Mouse (Mus musculus): ENCODE measurements at regions not wholly inside any gene's neighbourhood (a gene's known extent, or its start where the extent isn't known, plus 50 kb on each side); places are given as distances from the start of the nearest gene placed in this dataset.
"Not testable (repeated sequence)": the region's sequence is repeated elsewhere in the genome, so short reads cannot be mapped to it uniquely, and the experiment has no call there.

DNA sequence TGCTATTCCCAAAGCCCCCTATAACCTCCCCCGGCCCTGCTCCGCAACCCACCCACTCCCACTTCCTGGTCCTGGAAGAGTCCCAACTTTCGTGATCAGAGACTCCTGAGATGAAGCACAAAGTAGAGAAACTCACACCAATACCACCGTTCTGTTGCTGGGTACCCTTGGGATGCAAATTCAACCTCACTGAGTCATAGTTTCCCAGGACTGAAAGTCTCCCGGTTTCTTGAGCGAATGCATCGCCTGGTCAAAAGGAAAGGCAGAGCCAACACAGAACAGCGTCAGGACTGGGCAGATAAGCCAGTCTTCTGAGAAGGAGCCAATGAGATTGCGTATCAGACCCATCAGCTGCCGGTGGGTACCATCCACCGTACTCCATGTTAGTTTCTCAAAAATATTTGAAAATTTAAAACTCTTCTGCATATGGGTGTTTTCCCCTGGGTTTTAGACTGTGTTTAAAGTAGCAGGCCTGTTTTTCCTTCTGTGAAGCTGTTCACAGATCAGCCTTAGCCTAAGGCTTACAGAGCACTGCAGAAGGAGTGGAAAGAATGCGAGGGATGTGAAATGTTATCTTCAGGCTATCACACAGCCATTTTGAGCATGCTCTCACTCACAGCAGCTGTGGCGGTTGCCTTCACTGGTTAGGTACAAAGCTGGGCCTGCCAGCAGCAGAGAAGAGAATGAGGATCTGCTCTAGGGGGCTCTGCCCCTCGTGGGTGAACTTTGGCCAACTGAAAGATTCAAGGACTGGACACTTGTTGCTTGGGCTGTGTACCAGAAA is 77.0 kb upstream of the Zmat1 start:
- TF ChIP-seq CTCF (IDR thresholded peaks at IDR 0.05; ENCODE audit: insufficient read depth, low read length); POLR2A (IDR thresholded peaks at IDR 0.05; ENCODE audit: borderline replicate concordance, extremely low read depth, low read depth, low read length): not testable (repeated sequence)

All from lung, adult 2 months (tissue).